Mouse (Mus musculus): ENCODE measurements around the gene Mtrf1l. TPM values are rescaled to one million over a fixed set of nuclear protein-coding genes. Genes with fewer than 3 reads are reported as not detected.

Mtrf1l gene
- polyA plus RNA-seq, 1 experiment, result 5.3 TPM

DNA sequence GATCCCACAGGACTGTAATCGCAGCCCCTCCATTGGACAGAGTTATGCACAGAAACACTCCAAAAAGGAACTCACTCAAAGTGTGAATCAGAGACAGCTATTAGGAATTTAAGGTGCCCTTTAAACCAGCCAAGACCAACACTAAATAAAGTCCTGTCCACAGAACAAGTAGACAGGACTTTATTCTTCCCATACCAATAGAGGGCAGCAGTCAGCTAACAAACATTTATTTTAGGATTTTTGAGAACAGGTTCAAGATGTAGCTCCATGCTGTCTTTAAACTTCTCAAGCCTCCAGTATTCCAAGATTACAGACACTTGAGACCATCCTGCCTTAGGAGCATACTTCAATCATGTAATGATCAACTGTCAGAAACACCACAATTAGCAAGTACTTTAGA lies 23.2 kb downstream of the Mtrf1l start:
- no peaks in the 10 kb centered on the region for H3K27me3 ChIP-seq (ENCODE audit: control insufficient read depth, insufficient read depth, low read length)
- TF ChIP-seq CTCF (IDR thresholded peaks at IDR 0.05; ENCODE audit: borderline replicate concordance, control insufficient read depth, extremely low read depth, insufficient read depth, low read length, poor library complexity) (no peak), POLR2A (IDR thresholded peaks at IDR 0.05; ENCODE audit: control insufficient read depth, extremely low read depth, insufficient read depth, low read length, poor library complexity) (no peak)
- H3K36me3 ChIP-seq (ENCODE audit: control insufficient read depth, insufficient read depth, low read length), result peaks cover 46% of the 10 kb centered on the region
- no peak overlapping the region for H3K27ac ChIP-seq (ENCODE audit: control insufficient read depth, insufficient read depth, low read length)
- no peak for DNase-seq
- WGBS, result 98% methylated on average over 1 of the region's 1 CpGs
- peaks cover 16% of the 10 kb centered on the region for H3K4me1 ChIP-seq (replicated peaks; ENCODE audit: control insufficient read depth, insufficient read depth, low read length)
- no peak overlapping the region for H3K4me3 ChIP-seq (ENCODE audit: control insufficient read depth, insufficient read depth, low read length)

DNA sequence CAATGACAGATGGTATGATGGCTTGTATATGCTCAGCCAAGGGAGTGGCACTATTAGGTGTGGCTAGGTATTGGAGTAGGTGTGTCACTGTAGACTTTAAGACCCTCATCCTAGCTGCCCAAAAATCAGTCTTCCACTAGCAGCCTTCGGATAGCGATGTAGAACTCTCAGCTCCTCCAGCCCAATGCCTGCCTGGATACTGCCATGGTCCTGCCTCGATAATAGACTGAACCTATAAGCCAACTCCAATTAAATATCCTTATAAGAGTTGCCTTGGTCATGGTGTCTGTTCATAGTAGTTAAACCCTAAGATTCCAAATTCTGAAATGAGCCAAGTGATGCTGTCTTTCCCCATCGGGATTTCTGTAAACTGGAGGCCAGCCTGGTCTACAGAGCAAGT lies 25.6 kb downstream of the Mtrf1l start:
- DNase-seq, result no peak
- H3K4me3 ChIP-seq (ENCODE audit: control insufficient read depth, insufficient read depth, low read length), result no peak overlapping the region
- H3K27me3 ChIP-seq (ENCODE audit: control insufficient read depth, insufficient read depth, low read length), result no peaks in the 10 kb centered on the region
- peaks cover 46% of the 10 kb centered on the region for H3K36me3 ChIP-seq (ENCODE audit: control insufficient read depth, insufficient read depth, low read length)
- TF ChIP-seq POLR2A (IDR thresholded peaks at IDR 0.05; ENCODE audit: control insufficient read depth, extremely low read depth, insufficient read depth, low read length, poor library complexity) (no peak), CTCF (IDR thresholded peaks at IDR 0.05; ENCODE audit: borderline replicate concordance, control insufficient read depth, extremely low read depth, insufficient read depth, low read length, poor library complexity) (no peak)
- peaks cover 8% of the 10 kb centered on the region for H3K4me1 ChIP-seq (replicated peaks; ENCODE audit: control insufficient read depth, insufficient read depth, low read length)
- no peak overlapping the region for H3K27ac ChIP-seq (ENCODE audit: control insufficient read depth, insufficient read depth, low read length)
- WGBS, result 98% methylated on average over 4 of the region's 4 CpGs

DNA sequence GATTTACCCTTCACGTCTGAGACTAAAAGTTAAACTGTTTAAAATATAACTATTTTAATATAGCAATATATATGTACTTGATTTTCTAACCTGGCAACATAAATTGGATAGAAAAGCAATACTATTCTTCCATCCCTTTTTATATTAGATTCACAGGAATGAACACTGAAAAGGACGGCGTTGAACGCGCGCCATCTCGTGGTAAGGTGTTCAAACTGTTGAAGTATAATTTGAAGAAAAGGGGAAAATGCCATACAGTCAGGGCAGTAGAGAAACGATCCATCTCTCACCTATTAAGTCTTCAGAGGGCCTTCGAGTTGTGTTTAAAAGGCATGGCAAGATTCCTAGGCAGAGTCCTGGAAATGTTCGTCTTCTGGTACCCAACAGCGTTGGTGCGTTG lies 33.1 kb downstream of the Mtrf1l start:
- Histone ChIP-seq H3K27me3 (ENCODE audit: control insufficient read depth, insufficient read depth, low read length) (no peaks in the 10 kb centered on the region), H3K4me1 (replicated peaks; ENCODE audit: control insufficient read depth, insufficient read depth, low read length) (no peaks in the 10 kb centered on the region), H3K36me3 (ENCODE audit: control insufficient read depth, insufficient read depth, low read length) (no peaks in the 10 kb centered on the region), H3K27ac (ENCODE audit: control insufficient read depth, insufficient read depth, low read length) (no peak overlapping the region), H3K4me3 (ENCODE audit: control insufficient read depth, insufficient read depth, low read length) (no peak overlapping the region)
- WGBS, result 29% methylated on average over 12 of the region's 12 CpGs
- peak; percentile 33 for DNase-seq
- no peak for TF ChIP-seq POLR2A (IDR thresholded peaks at IDR 0.05; ENCODE audit: control insufficient read depth, extremely low read depth, insufficient read depth, low read length, poor library complexity)
- no peak for TF ChIP-seq CTCF (IDR thresholded peaks at IDR 0.05; ENCODE audit: borderline replicate concordance, control insufficient read depth, extremely low read depth, insufficient read depth, low read length, poor library complexity)

DNA sequence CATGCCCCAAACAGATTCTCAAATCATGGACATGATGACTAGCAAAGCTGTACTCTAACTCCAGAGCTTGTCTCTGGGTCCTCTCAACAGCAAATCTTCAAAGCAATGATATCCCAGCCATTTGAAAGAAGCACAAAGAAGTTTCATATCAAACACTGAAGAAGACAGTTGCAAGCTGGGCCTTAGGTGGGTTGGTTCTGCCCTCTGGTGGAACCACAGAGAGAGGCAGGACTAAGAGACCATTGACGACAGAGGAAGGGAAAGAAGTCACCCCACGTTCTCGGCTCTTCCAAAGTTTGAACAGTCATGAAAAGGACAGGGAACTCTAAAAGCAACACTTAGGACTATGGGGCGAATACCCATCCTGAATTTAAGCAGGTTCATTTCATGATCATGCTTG lies 36.8 kb downstream of the Mtrf1l start:
- 19% methylated on average over 4 of the region's 4 CpGs for WGBS
- peak; percentile 23 for DNase-seq

More for the DNA sequence above, 36.8 kb downstream of the Mtrf1l start:
- TF ChIP-seq CTCF (IDR thresholded peaks at IDR 0.05; ENCODE audit: borderline replicate concordance, control insufficient read depth, extremely low read depth, insufficient read depth, low read length, poor library complexity) (no peak), POLR2A (IDR thresholded peaks at IDR 0.05; ENCODE audit: control insufficient read depth, extremely low read depth, insufficient read depth, low read length, poor library complexity) (no peak)
- no peak overlapping the region for H3K27ac ChIP-seq (ENCODE audit: control insufficient read depth, insufficient read depth, low read length)
- no peaks in the 10 kb centered on the region for H3K36me3 ChIP-seq (ENCODE audit: control insufficient read depth, insufficient read depth, low read length)
- H3K4me3 ChIP-seq (ENCODE audit: control insufficient read depth, insufficient read depth, low read length), result no peak overlapping the region
- no peaks in the 10 kb centered on the region for H3K4me1 ChIP-seq (replicated peaks; ENCODE audit: control insufficient read depth, insufficient read depth, low read length)
- H3K27me3 ChIP-seq (ENCODE audit: control insufficient read depth, insufficient read depth, low read length), result no peaks in the 10 kb centered on the region

Other genes with a start within 250 kb of the Mtrf1l start
- 0.85 and 1.3 TPM in 2 replicates for gene Myct1, start 230.1 kb downstream of the Mtrf1l start, polyA plus RNA-seq (2012; rRNA removed)
- 0.05 and 0.19 TPM in 2 replicates for gene Vip, start 184.7 kb downstream of the Mtrf1l start, polyA plus RNA-seq (2012; rRNA removed)
- gene Fbxo5, start 18.3 kb downstream of the Mtrf1l start, polyA plus RNA-seq (2012; rRNA removed), result 17.6 and 23.8 TPM in 2 replicates
- gene Rgs17, start 98.5 kb upstream of the Mtrf1l start, polyA plus RNA-seq (2012; rRNA removed), result 0.26 TPM in 2 replicates

Data from thymus, adult 2 months (tissue).